Mouse (Mus musculus) ES-Bruce4 (cell line): ENCODE data around the gene Stxbp5.

ENCODE experiments used
- CTCF ChIP-seq: IDR thresholded peaks from one replicate; pipeline ENCODE4 v1.8.1; 2011; ENCODE audit warnings: low read depth, low read length
- EP300 ChIP-seq: IDR thresholded peaks from 2 replicates; pipeline ENCODE4 v1.6.1; 2011; ENCODE audit warnings: low read depth, low read length; ENCODE audit not compliant: insufficient read depth

- TF ChIP-seq CTCF (no peak), EP300 (no peak)
Observed at GRCm38 (mm10) chr10:9860022-9860421, 40.9 kb downstream of the Stxbp5 start.
